Mouse (Mus musculus) erythroblast, embryonic 14.5 days (primary cell): ENCODE measurements around the gene E2f1. TPM values are rescaled to one million over a fixed set of nuclear protein-coding genes. Genes with fewer than 3 reads are reported as not detected.

Experiments
- H3K27me3 ChIP-seq: 2 replicates; pipeline ENCODE4 v1.6.1; 2012; ENCODE audit warnings: inconsistent platforms; ENCODE audit not compliant: control insufficient read depth
- H3K36me3 ChIP-seq: 2 replicates; pipeline ENCODE4 v1.6.1; 2012; ENCODE audit warnings: mild to moderate bottlenecking, inconsistent platforms; ENCODE audit not compliant: control insufficient read depth
- H3K4me1 ChIP-seq: 2 replicates; pipeline ENCODE4 v1.6.1; 2012; ENCODE audit warnings: inconsistent platforms; ENCODE audit not compliant: control insufficient read depth
- H3K4me3 ChIP-seq: replicated peaks from 2 replicates; pipeline ENCODE3; 2012; ENCODE audit warnings: moderate library complexity, mild to moderate bottlenecking, inconsistent platforms
- H3K9me3 ChIP-seq: 2 replicates; pipeline ENCODE4 v1.6.1; 2012; ENCODE audit warnings: low read length, inconsistent platforms, mixed read lengths; ENCODE audit not compliant: control insufficient read depth
- GATA1 ChIP-seq: IDR thresholded peaks from 2 replicates; pipeline ENCODE4 v1.6.1; 2012; ENCODE audit warnings: low read length, inconsistent platforms, mixed read lengths
- TAL1 ChIP-seq: IDR thresholded peaks from 3 replicates; pipeline ENCODE4 v1.6.1; 2012; ENCODE audit warnings: low read length, inconsistent platforms, mixed read lengths
- polyA plus RNA-seq: library from polyadenylated mRNA; stranded (reverse); fragments of >175 nt; gene quantifications from 2 replicates; pipeline ENCODE4 v1.2.3, GENCODE M21; 2012

The E2f1 gene
- polyA plus RNA-seq, 1 experiment = 22.6 TPM

DNA sequence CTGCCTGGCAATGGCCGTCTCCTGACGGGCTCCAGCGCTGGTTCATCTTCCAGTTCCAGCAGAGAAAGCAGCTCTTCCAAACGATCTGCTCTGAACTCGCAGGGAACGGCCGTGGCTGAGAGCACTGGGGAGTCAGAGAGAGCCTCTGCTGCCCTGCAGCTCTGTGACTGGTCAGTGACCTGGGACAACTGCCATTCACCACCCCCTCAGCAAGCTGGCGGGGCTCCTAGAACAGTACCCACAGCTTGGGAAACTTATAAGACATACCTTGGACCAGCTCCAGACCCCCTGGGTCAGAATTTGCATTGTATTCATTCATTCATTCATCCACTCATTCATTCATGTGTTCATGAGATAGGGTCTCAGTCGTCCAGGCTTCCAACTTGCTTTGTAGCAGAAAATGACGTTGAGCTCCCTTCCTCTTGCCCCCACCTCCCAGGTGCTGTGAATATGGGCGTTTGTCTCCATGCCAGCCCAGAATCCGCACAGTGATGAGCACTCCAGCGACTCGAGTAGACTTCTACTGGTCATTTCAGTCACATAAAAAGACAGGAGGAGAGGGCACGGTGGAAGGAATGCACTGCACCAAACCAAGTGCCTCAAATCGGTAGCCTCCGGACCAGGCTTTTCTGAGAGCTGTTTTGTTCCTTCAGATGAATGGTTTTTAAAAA is 15.4 kb upstream of the E2f1 start:
- peaks cover 25% of the 10 kb centered on the region for H3K4me1 ChIP-seq
- peaks cover 26% of the 10 kb centered on the region for H3K36me3 ChIP-seq
- H3K9me3 ChIP-seq = no peaks in the 10 kb centered on the region
- no peak overlapping the region for H3K4me3 ChIP-seq
- no peak for TF ChIP-seq TAL1
- TF ChIP-seq GATA1 = no peak
- no peaks in the 10 kb centered on the region for H3K27me3 ChIP-seq

GRCm38 (mm10) chr2:154583906-154584872 is 14.5 kb upstream of the E2f1 start:
- Histone ChIP-seq H3K4me3 (no peak overlapping the region), H3K27me3 (no peaks in the 10 kb centered on the region), H3K4me1 (peaks cover 25% of the 10 kb centered on the region), H3K9me3 (no peaks in the 10 kb centered on the region), H3K36me3 (peaks cover 25% of the 10 kb centered on the region)
- TF ChIP-seq GATA1 = no peak
- no peak for TF ChIP-seq TAL1

- H3K4me3 ChIP-seq = no peak overlapping the region
- no peaks in the 10 kb centered on the region for H3K9me3 ChIP-seq
- H3K4me1 ChIP-seq = peaks cover 25% of the 10 kb centered on the region
- TF ChIP-seq GATA1 (no peak), TAL1 (no peak)
- peaks cover 7% of the 10 kb centered on the region for H3K36me3 ChIP-seq
- no peaks in the 10 kb centered on the region for H3K27me3 ChIP-seq
These were observed 11.7 kb upstream of the E2f1 start for GRCm38 (mm10) chr2:154581421-154581820.

DNA sequence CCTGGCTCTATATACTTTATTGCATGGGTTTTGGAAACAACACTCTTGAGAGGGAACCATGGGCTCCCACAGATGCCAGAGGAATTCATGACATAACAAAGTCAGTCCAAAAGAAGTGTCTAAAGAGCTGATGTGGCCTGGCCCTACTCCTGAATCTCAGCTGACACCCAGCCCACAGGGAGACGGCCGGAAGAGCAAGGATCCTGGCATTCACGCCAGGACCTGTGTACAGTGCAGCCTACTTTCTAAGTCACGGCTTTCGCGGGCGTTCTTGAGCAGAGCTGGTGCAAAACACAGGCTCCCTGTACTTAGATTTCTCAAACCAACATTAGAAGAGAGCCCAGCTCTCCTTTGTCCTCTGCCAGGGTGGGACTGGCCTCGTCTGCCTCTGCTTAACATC is 10.9 kb upstream of the E2f1 start:
- Histone ChIP-seq H3K9me3 (no peaks in the 10 kb centered on the region), H3K27me3 (no peaks in the 10 kb centered on the region), H3K4me1 (peaks cover 25% of the 10 kb centered on the region), H3K4me3 (no peak overlapping the region), H3K36me3 (peaks cover under 1% of the 10 kb centered on the region; the same call in 1 of the 2 replicates)
- no peak for TF ChIP-seq GATA1
- no peak for TF ChIP-seq TAL1

DNA sequence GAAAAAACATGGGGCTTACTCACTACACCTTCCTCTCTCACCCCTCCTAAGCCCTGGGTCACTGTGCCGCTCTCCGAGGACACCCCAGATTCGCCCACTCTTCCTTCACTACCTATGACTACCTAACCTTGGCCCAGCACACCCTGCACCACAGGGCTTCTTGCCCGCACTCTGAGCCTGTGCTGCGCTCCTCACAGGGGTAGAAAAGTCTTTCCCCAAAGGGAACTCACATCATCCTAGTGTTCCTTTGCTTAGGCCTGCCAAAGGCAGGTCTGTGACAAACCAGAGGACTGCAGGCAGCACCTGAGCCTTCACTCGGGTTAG is 8.0 kb upstream of the E2f1 start:
- TF ChIP-seq GATA1 (no peak), TAL1 (no peak)
- Histone ChIP-seq H3K4me1 (peaks cover 6% of the 10 kb centered on the region), H3K36me3 (no peaks in the 10 kb centered on the region), H3K27me3 (no peaks in the 10 kb centered on the region), H3K4me3 (no peak overlapping the region), H3K9me3 (no peaks in the 10 kb centered on the region)

DNA sequence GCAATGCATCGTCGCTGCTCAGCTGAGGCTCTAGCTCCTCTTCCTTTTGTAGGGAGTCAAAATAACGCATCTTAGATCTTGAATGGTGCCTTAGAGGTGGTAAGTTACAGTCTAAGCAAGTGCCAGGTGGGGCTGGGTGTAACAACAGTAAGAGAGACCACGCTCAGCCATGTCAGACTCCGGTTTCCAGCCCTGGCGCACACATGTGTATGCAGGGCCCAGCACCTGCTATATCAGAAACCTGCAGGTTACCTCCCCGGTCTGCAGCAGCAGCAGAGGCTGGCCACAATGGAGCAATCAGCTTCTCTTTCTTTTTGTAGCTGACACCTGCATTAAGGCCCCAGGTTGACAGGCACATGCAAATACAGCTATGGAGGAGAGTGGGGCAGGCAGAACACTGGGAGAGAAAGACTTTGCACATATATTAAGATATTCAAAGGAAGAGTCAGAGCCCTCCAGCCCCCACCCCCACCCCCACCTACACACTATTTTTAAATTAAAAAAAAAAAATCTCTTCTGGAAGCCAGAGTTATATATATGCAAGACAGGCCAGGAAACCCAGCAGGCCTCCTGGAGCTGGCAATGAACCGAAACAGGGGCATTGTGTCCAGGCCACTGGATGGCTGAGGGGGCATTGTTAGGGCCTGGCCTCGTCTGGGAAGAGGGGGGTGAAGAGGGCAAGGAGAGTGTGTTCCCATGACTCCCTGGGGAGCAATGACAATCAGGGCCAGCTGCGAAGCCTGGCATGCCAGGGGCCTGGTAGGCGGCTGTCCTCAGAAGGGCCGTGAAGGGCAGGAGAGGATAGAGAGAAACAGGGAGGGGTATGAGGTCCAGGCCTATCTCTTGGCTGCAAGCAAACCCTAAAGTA is 7.4 kb upstream of the E2f1 start:
- H3K9me3 ChIP-seq = no peaks in the 10 kb centered on the region
- H3K4me3 ChIP-seq = no peak overlapping the region
- peaks cover 2% of the 10 kb centered on the region for H3K4me1 ChIP-seq
- H3K36me3 ChIP-seq = no peaks in the 10 kb centered on the region
- no peak for TF ChIP-seq GATA1
- TF ChIP-seq TAL1 = no peak
- H3K27me3 ChIP-seq = no peaks in the 10 kb centered on the region

- no peak overlapping the region for H3K4me3 ChIP-seq
- no peaks in the 10 kb centered on the region for H3K9me3 ChIP-seq
- TF ChIP-seq GATA1 (no peak), TAL1 (no peak)
- H3K4me1 ChIP-seq = peaks cover 22% of the 10 kb centered on the region
- H3K27me3 ChIP-seq = no peaks in the 10 kb centered on the region
- no peaks in the 10 kb centered on the region for H3K36me3 ChIP-seq
These were observed 4.6 kb upstream of the E2f1 start for GRCm38 (mm10) chr2:154574271-154574670.

- H3K4me1 ChIP-seq = peaks cover 34% of the 10 kb centered on the region
- no peak for TF ChIP-seq GATA1
- TF ChIP-seq TAL1 = no peak
- H3K27me3 ChIP-seq = no peaks in the 10 kb centered on the region
- peaks cover 5% of the 10 kb centered on the region for H3K36me3 ChIP-seq
- H3K4me3 ChIP-seq = no peak overlapping the region
- H3K9me3 ChIP-seq = no peaks in the 10 kb centered on the region
These were observed 3.3 kb upstream of the E2f1 start for GRCm38 (mm10) chr2:154572996-154573395.
